Mouse (Mus musculus): ENCODE data around the gene Naaladl1. TPM values are rescaled to one million over a fixed set of nuclear protein-coding genes. Genes with fewer than 3 reads are reported as not detected.

The Naaladl1 gene
- total and polyA plus RNA-seq, 3 experiments: not detected

DNA sequence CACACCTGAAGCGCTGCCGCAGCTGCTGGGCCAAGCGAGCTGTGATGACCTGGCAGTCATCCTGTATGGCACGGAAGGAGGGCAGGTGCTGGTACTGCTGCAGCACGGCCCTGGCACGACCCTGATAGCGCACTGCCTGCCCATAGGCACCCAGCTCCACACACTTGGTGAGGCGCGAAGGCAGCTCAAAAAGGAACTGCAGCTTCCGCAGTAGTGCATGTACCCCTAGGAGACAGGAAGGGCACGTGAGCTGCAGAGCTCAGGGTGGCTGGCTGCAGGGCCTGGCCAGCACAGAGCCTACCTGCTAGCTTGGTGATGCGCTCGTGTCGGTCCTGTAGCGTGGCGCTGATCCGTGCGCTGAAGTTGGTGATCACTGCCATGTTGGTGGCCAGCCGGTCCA lies 34.3 kb upstream of the Naaladl1 start:
- WGBS: 91% methylated on average over 19 of the region's 19 CpGs
- no peak for TF ChIP-seq POLR2A (IDR thresholded peaks at IDR 0.05; ENCODE audit: insufficient read depth, low read depth, low read length)
- no peaks in the 10 kb centered on the region for H3K36me3 ChIP-seq (ENCODE audit: control insufficient read depth, insufficient read depth, low read length)

GRCm38 (mm10) chr19:6073889-6074288 lies 31.7 kb upstream of the Naaladl1 start:
- intact Hi-C loops (cut with DNase I): no loop called here
- TF ChIP-seq CTCF (IDR thresholded peaks at IDR 0.05) (no peak), EP300 (IDR thresholded peaks at IDR 0.05; ENCODE audit: insufficient read depth, low read depth, low read length) (no peak), POLR2A (IDR thresholded peaks at IDR 0.05; ENCODE audit: insufficient read depth, low read depth, low read length) (no peak)
- Histone ChIP-seq H3K36me3 (ENCODE audit: control insufficient read depth, insufficient read depth, low read length) (no peaks in the 10 kb centered on the region), H3K79me2 (replicated peaks; ENCODE audit: control insufficient read depth, insufficient read depth, low read length) (0 out of 2 replicates have a peak, but pooled peaks cover 1% of the 10 kb centered on the region), H3K4me1 (ENCODE audit: control insufficient read depth, insufficient read depth, low read length) (peaks cover 4% of the 10 kb centered on the region), H3K27ac (no peak overlapping the region), H3K27me3 (ENCODE audit: control insufficient read depth, insufficient read depth, low read length) (no peaks in the 10 kb centered on the region), H3K9ac (ENCODE audit: low read depth, low read length) (no peak overlapping the region), H3K4me3 (no peak overlapping the region)
- no peak for DNase-seq
- whole genome bisulfite sequencing: 92% methylated on average over 5 of the region's 5 CpGs

More for the DNA sequence above, 34.3 kb upstream of the Naaladl1 start:
- DNase-seq: no peak
- H3K79me2 ChIP-seq (replicated peaks; ENCODE audit: control insufficient read depth, insufficient read depth, low read length): 0 out of 2 replicates have a peak, but pooled peaks cover 1% of the 10 kb centered on the region
- no peak overlapping the region for H3K9ac ChIP-seq (ENCODE audit: low read depth, low read length)
- H3K4me1 ChIP-seq (ENCODE audit: control insufficient read depth, insufficient read depth, low read length): peaks cover 1% of the 10 kb centered on the region
- no peak overlapping the region for H3K27ac ChIP-seq
- no peaks in the 10 kb centered on the region for H3K27me3 ChIP-seq (ENCODE audit: control insufficient read depth, insufficient read depth, low read length)
- intact Hi-C loops (cut with DNase I): no loop called here
- H3K4me3 ChIP-seq: no peak overlapping the region

DNA sequence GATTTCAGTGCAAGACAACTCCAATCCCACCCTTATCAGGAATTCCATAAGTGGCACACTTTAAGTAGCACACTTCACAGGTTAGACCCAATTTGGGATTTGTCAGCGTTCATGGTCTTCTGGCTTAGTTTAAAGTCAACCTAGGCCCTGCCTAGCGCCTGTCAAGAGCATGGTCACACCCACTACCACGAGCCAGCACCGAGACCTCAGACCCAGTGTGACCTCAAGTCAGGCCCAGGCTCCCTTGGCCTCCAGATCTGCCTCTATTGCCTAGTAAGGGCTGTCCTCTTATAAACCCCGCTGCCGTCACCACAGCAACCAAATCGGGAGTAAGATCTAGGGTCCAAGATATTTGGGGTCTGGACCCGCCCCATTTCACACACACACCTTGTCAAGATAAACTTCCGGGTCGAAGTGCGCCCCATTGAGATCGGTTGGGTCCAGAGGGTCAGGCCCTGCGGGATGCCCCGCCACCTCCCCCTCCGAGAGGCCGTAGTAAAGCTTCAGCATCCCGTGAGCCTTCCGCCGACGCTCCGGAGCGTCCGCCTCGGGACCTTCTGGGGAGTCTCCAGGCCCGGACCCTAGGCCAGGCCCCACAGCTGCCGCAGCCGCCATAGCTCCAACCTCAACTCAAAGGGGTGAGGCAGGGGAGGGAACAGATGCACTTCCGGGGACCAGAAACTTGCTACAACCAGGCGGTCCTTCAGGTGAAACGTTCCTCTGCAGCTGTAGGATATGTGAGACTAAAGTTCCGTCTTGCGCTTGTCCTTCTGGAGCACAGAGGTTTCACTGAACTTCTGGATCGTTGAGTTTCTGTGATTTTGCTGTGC lies 28.8 kb upstream of the Naaladl1 start, which contains the start of gene Vps51:
Gene Vps51, minus strand, starts transcription at position 668 of the 830 bp plus-strand sequence.
- no peaks in the 10 kb centered on the region for H3K27me3 ChIP-seq (ENCODE audit: control insufficient read depth, insufficient read depth, low read length)
- H3K4me1 ChIP-seq (ENCODE audit: control insufficient read depth, insufficient read depth, low read length): peaks cover 4% of the 10 kb centered on the region
- peak; percentile 88 for DNase-seq
- peak; percentile 74 for TF ChIP-seq POLR2A (IDR thresholded peaks at IDR 0.05; ENCODE audit: insufficient read depth, low read depth, low read length)
- no peak for TF ChIP-seq CTCF (IDR thresholded peaks at IDR 0.05)
- peak; percentile 82 for TF ChIP-seq EP300 (IDR thresholded peaks at IDR 0.05; ENCODE audit: insufficient read depth, low read depth, low read length)
- H3K9ac ChIP-seq (ENCODE audit: low read depth, low read length): peak within 1 kb of the TSS; percentile 76
- H3K36me3 ChIP-seq (ENCODE audit: control insufficient read depth, insufficient read depth, low read length): no peaks in the 10 kb centered on the region
- 0 out of 2 replicates have a peak, but pooled peaks cover 1% of the 10 kb centered on the region for H3K79me2 ChIP-seq (replicated peaks; ENCODE audit: control insufficient read depth, insufficient read depth, low read length)
- peak within 1 kb of the TSS; percentile 84 for H3K27ac ChIP-seq
- intact Hi-C loops (cut with DNase I): loop anchor here (1.0 kb wide), 1 partner anchor 15 kb away; the partner anchor contains the start of gene Znhit2
- under 1% methylated on average over 33 of the region's 33 CpGs for WGBS
- H3K4me3 ChIP-seq: peak within 1 kb of the TSS; percentile 94

- H3K4me3 ChIP-seq: no peak within 1 kb of the TSS
- H3K9ac ChIP-seq (ENCODE audit: low read depth, low read length): no peak within 1 kb of the TSS
- H3K27ac ChIP-seq: no peak within 1 kb of the TSS
- intact Hi-C loops (cut with DNase I): loop anchor here (10.0 kb wide), 1 partner anchor 255 kb away; the partner anchor contains the start of gene Men1
- 84% methylated on average over 12 of the region's 12 CpGs for WGBS
- 0 out of 2 replicates have a peak, but pooled peaks cover 2% of the 10 kb centered on the region for H3K79me2 ChIP-seq (replicated peaks; ENCODE audit: control insufficient read depth, insufficient read depth, low read length)
- TF ChIP-seq CTCF (IDR thresholded peaks at IDR 0.05) (no peak), POLR2A (IDR thresholded peaks at IDR 0.05; ENCODE audit: insufficient read depth, low read depth, low read length) (no peak), EP300 (IDR thresholded peaks at IDR 0.05; ENCODE audit: insufficient read depth, low read depth, low read length) (no peak)
- no peak for DNase-seq
- peaks cover 7% of the 10 kb centered on the region for H3K4me1 ChIP-seq (ENCODE audit: control insufficient read depth, insufficient read depth, low read length)
- H3K27me3 ChIP-seq (ENCODE audit: control insufficient read depth, insufficient read depth, low read length): no peaks in the 10 kb centered on the region
- H3K36me3 ChIP-seq (ENCODE audit: control insufficient read depth, insufficient read depth, low read length): no peaks in the 10 kb centered on the region
Observed at GRCm38 (mm10) chr19:6079983-6080480, 25.6 kb upstream of the Naaladl1 start, which contains the start of gene Tmem262. Gene Tmem262 (plus strand): TSS chr19:6080033.

DNA sequence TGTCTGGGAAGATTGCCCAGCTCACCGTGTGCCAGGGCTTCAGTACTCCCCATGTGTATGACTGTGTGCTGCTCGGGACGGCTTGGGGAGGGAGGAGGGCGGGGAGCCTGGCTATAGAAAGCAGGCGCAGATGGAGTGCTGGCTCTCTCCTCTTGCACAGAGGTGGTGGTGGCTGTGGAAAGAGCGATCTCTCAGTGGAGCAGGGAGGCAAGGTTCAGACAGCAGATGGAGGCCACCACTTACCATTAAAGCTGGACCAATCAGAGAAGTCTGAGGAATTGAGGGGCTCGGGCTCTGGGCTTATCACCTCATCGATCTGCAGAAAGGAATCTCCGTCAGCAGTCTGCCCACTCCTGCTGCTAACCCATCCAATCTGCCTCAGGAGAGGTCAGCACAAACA lies 23.4 kb upstream of the Naaladl1 start, which contains the start of gene Gm28374:
Gene Gm28374, minus strand, starts transcription at position 101 of the 400 bp plus-strand sequence.
- TF ChIP-seq CTCF (IDR thresholded peaks at IDR 0.05): no peak
- no peak for TF ChIP-seq POLR2A (IDR thresholded peaks at IDR 0.05; ENCODE audit: insufficient read depth, low read depth, low read length)
- TF ChIP-seq EP300 (IDR thresholded peaks at IDR 0.05; ENCODE audit: insufficient read depth, low read depth, low read length): no peak
- WGBS: 82% methylated on average over 9 of the region's 9 CpGs
- no peak within 1 kb of the TSS for H3K27ac ChIP-seq
- DNase-seq: no peak
- H3K27me3 ChIP-seq (ENCODE audit: control insufficient read depth, insufficient read depth, low read length): no peaks in the 10 kb centered on the region
- intact Hi-C loops (cut with DNase I): loop anchor here (10.0 kb wide), 1 partner anchor 253 kb away; the partner anchor contains the start of gene Men1
- H3K4me1 ChIP-seq (ENCODE audit: control insufficient read depth, insufficient read depth, low read length): peaks cover 5% of the 10 kb centered on the region
- H3K36me3 ChIP-seq (ENCODE audit: control insufficient read depth, insufficient read depth, low read length): no peaks in the 10 kb centered on the region
- 0 out of 2 replicates have a peak, but pooled peaks cover 2% of the 10 kb centered on the region for H3K79me2 ChIP-seq (replicated peaks; ENCODE audit: control insufficient read depth, insufficient read depth, low read length)
- no peak within 1 kb of the TSS for H3K4me3 ChIP-seq
- no peak within 1 kb of the TSS for H3K9ac ChIP-seq (ENCODE audit: low read depth, low read length)

Measured in heart, adult 2 months (tissue).